Mouse (Mus musculus): ENCODE measurements around the gene Mindy2. TPM values are rescaled to one million over a fixed set of nuclear protein-coding genes. Genes with fewer than 3 reads are reported as not detected.

The Mindy2 gene
- polyA plus RNA-seq, 1 experiment from 2014 or later: 8.2 TPM

DNA sequence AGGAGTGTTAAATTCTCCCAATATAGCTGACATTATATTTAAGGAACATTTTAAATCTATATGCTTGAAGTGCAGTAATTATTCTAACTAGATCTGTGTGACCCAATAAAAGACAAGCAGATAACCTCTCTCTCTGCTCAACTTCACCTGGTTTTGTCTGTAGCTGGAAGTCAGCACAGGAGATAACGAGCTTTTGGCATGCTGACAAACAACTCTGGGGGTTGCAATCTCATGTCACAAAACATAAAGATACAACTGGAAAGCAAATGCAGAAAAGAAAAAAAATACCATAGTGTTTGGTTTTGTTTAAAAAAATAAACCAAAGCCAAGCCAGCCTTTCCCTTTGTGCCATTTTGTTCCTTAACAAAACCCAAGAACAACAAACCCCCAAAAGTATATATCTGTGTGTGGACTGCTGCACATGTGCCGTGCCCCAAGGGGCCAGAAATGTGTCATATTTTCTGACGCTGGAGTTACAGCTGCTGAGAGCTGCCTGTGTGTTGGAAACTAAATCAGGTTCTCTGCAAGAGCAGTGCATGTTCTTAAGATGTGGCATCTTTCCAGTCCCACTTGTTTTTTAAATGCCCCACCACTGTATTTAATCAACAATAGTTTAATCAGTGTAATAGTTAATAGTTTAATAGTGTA, 45.8 kb downstream of the Mindy2 start:
- no peak for TF ChIP-seq EP300 (IDR thresholded peaks at IDR 0.05; ENCODE audit: low read depth)
- TF ChIP-seq CTCF (IDR thresholded peaks at IDR 0.05; ENCODE audit: low read depth): no peak
- ATAC-seq (no peak), DNase-seq (no peak)
- H3K9me3 ChIP-seq (ENCODE audit: low read length): no peaks in the 10 kb centered on the region
- no peak overlapping the region for H3K4me3 ChIP-seq (ENCODE audit: low read depth, low read length)
- H3K4me1 ChIP-seq (ENCODE audit: insufficient read depth): no peaks in the 10 kb centered on the region
- H3K27me3 ChIP-seq (ENCODE audit: insufficient read depth, low read length): no peaks in the 10 kb centered on the region
- H3K36me3 ChIP-seq (replicated peaks; ENCODE audit: insufficient read depth, low read length): peaks cover 84% of the 10 kb centered on the region
- H3K9ac ChIP-seq (replicated peaks): no peak overlapping the region
- H3K4me2 ChIP-seq (ENCODE audit: low read depth, low read length): no peak overlapping the region
- H3K27ac ChIP-seq (ENCODE audit: low read depth): no peak overlapping the region
- 66% methylated on average over 3 of the region's 3 CpGs for WGBS (ENCODE audit: insufficient replicate concordance)

GRCm38 (mm10) chr9:70602186-70602845, 54.7 kb downstream of the Mindy2 start:
- Histone ChIP-seq H3K4me2 (ENCODE audit: low read depth, low read length) (no peak overlapping the region), H3K4me3 (ENCODE audit: low read depth, low read length) (no peak overlapping the region), H3K27ac (ENCODE audit: low read depth) (no peak overlapping the region), H3K9ac (replicated peaks) (no peak overlapping the region), H3K36me3 (replicated peaks; ENCODE audit: insufficient read depth, low read length) (peaks cover 46% of the 10 kb centered on the region), H3K4me1 (ENCODE audit: insufficient read depth) (no peaks in the 10 kb centered on the region), H3K27me3 (ENCODE audit: insufficient read depth, low read length) (no peaks in the 10 kb centered on the region), H3K9me3 (ENCODE audit: low read length) (no peaks in the 10 kb centered on the region)
- 87% methylated on average over 1 of the region's 1 CpGs for WGBS (ENCODE audit: insufficient replicate concordance)
- no peak for TF ChIP-seq EP300 (IDR thresholded peaks at IDR 0.05; ENCODE audit: low read depth)
- TF ChIP-seq CTCF (IDR thresholded peaks at IDR 0.05; ENCODE audit: low read depth): no peak
- ATAC-seq (no peak), DNase-seq (no peak)

DNA sequence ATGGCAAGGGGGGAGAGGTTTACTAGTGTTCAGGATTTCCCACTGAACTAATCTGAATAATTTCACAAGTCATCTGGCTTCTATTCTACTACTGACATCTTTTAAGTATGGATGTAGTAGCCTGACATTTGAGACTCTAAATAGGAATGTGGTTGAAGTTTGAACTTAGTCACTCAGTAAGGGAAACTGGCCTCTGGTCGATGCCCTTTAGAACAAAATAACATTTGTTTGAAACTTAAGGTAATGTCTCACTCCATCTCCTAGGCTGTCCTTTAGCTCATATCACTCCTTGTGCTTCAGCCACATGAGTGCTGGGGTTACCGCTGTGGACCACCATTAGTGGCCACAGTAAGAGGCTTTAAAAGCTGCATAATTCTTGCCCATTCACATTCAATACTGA, 58.7 kb downstream of the Mindy2 start:
- Histone ChIP-seq H3K4me3 (ENCODE audit: low read depth, low read length) (no peak overlapping the region), H3K9me3 (ENCODE audit: low read length) (no peaks in the 10 kb centered on the region), H3K27ac (ENCODE audit: low read depth) (no peak overlapping the region), H3K4me1 (ENCODE audit: insufficient read depth) (no peaks in the 10 kb centered on the region), H3K36me3 (replicated peaks; ENCODE audit: insufficient read depth, low read length) (peaks cover 28% of the 10 kb centered on the region), H3K4me2 (ENCODE audit: low read depth, low read length) (no peak overlapping the region), H3K9ac (replicated peaks) (no peak overlapping the region), H3K27me3 (ENCODE audit: insufficient read depth, low read length) (no peaks in the 10 kb centered on the region)
- ATAC-seq: no peak
- TF ChIP-seq EP300 (IDR thresholded peaks at IDR 0.05; ENCODE audit: low read depth) (no peak), CTCF (IDR thresholded peaks at IDR 0.05; ENCODE audit: low read depth) (no peak)
- WGBS (ENCODE audit: insufficient replicate concordance): 83% methylated on average over 2 of the region's 2 CpGs
- DNase-seq: no peak

DNA sequence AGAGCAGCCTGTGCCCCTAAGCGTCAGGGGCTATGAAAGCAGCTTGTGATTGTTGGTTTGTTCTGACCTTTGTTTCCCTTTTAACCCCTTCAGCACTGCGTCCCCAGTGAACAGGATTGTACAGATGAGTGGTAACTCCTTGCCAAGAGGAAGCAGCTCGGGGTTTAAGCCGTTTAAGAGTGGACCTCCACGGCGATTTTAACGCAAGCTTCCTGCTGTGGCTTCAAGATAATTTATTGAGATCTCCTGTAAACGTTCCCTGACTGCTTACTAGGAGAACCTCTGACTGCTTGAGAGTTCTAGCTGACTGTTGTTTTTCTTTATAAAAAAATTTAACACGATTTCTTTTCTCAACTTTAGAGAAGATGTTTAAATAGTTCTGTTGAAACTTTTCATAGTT, 65.5 kb downstream of the Mindy2 start:
- no peak for ATAC-seq
- H3K9me3 ChIP-seq (ENCODE audit: low read length): no peaks in the 10 kb centered on the region
- DNase-seq: no peak
- H3K4me2 ChIP-seq (ENCODE audit: low read depth, low read length): no peak overlapping the region
- H3K27me3 ChIP-seq (ENCODE audit: insufficient read depth, low read length): no peaks in the 10 kb centered on the region
- WGBS (ENCODE audit: insufficient replicate concordance): 27% methylated on average over 9 of the region's 9 CpGs
- H3K36me3 ChIP-seq (replicated peaks; ENCODE audit: insufficient read depth, low read length): peaks cover 72% of the 10 kb centered on the region
- H3K9ac ChIP-seq (replicated peaks): no peak overlapping the region
- H3K4me1 ChIP-seq (ENCODE audit: insufficient read depth): no peaks in the 10 kb centered on the region
- H3K27ac ChIP-seq (ENCODE audit: low read depth): no peak overlapping the region
- H3K4me3 ChIP-seq (ENCODE audit: low read depth, low read length): no peak overlapping the region
- TF ChIP-seq EP300 (IDR thresholded peaks at IDR 0.05; ENCODE audit: low read depth): no peak
- no peak for TF ChIP-seq CTCF (IDR thresholded peaks at IDR 0.05; ENCODE audit: low read depth)

- no peaks in the 10 kb centered on the region for H3K9me3 ChIP-seq (ENCODE audit: low read length)
- 46% methylated on average over 4 of the region's 4 CpGs for WGBS (ENCODE audit: insufficient replicate concordance)
- H3K27ac ChIP-seq (ENCODE audit: low read depth): no peak overlapping the region
- TF ChIP-seq CTCF (IDR thresholded peaks at IDR 0.05; ENCODE audit: low read depth) (no peak), EP300 (IDR thresholded peaks at IDR 0.05; ENCODE audit: low read depth) (no peak)
- no peak for DNase-seq
- no peak for ATAC-seq
- no peaks in the 10 kb centered on the region for H3K4me1 ChIP-seq (ENCODE audit: insufficient read depth)
- no peak overlapping the region for H3K9ac ChIP-seq (replicated peaks)
- no peaks in the 10 kb centered on the region for H3K27me3 ChIP-seq (ENCODE audit: insufficient read depth, low read length)
- peaks cover 80% of the 10 kb centered on the region for H3K36me3 ChIP-seq (replicated peaks; ENCODE audit: insufficient read depth, low read length)
- H3K4me2 ChIP-seq (ENCODE audit: low read depth, low read length): no peak overlapping the region
- no peak overlapping the region for H3K4me3 ChIP-seq (ENCODE audit: low read depth, low read length)
Measured at GRCm38 (mm10) chr9:70590775-70591174, 66.2 kb downstream of the Mindy2 start.

- Histone ChIP-seq H3K4me3 (ENCODE audit: low read depth, low read length) (no peak overlapping the region), H3K4me2 (ENCODE audit: low read depth, low read length) (no peak overlapping the region), H3K9me3 (ENCODE audit: low read length) (no peaks in the 10 kb centered on the region), H3K27ac (ENCODE audit: low read depth) (no peak overlapping the region), H3K36me3 (replicated peaks; ENCODE audit: insufficient read depth, low read length) (peaks cover 80% of the 10 kb centered on the region), H3K27me3 (ENCODE audit: insufficient read depth, low read length) (no peaks in the 10 kb centered on the region), H3K4me1 (ENCODE audit: insufficient read depth) (no peaks in the 10 kb centered on the region), H3K9ac (replicated peaks) (no peak overlapping the region)
- ATAC-seq: no peak
- TF ChIP-seq CTCF (IDR thresholded peaks at IDR 0.05; ENCODE audit: low read depth) (no peak), EP300 (IDR thresholded peaks at IDR 0.05; ENCODE audit: low read depth) (no peak)
- WGBS (ENCODE audit: insufficient replicate concordance): 92% methylated on average over 5 of the region's 5 CpGs
- DNase-seq: no peak
Measured at GRCm38 (mm10) chr9:70587171-70587570, 69.8 kb downstream of the Mindy2 start.

Measured in liver, postnatal 0 days (tissue).